Mouse (Mus musculus): Measurements from ENCODE around the gene Gphn.
"Not testable (repeated sequence)": the region's sequence is repeated elsewhere in the genome, so short reads cannot be mapped to it uniquely, and the experiment has no call there.

DNA sequence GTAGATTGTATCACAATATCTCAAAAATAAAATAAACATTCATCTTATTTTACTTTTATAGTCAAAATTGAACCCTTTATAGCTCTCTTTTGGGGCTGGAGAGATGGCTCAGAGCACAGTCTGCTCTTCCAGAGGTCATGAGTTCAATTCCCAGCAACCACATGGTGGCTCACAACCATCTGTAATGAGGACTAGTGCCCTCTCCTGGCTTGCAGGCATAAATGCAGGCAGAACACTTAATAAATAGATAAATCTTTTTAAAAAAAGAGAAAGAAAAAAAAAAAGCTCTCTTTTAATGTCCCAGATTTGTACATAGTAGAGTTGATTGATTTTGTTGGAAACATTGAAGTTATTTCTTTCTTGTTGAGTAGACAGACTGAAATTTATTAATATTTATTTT, 311.4 kb downstream of the Gphn start:
- TF ChIP-seq CTCF (conservative IDR thresholded peaks at IDR 0.05 in 1 of 2, IDR thresholded peaks at IDR 0.05 in 1 of 2; ENCODE audit: low read depth in 2 of 2, low read length in 2 of 2), result peak in 1 of 2 experiments; percentile 42; a peak in 2 of 4 replicates
- TF ChIP-seq GABPA (IDR thresholded peaks at IDR 0.05; ENCODE audit: insufficient replicate concordance, low read depth, low read length), result not testable (repeated sequence)
